Mouse (Mus musculus) layer of hippocampus, adult 9-11 months (tissue): ENCODE measurements at regions not wholly inside any gene's neighbourhood (a gene's known extent, or its start where the extent isn't known, plus 50 kb on each side); places are given as distances from the start of the nearest gene placed in this dataset.

ENCODE experiments used
- DNase-seq: peaks from one replicate; pipeline ENCODE4 v3.0.0; 2022

GRCm38 (mm10) chr3:41290535-41291307 lies 207.9 kb upstream of the Pgrmc2 start:
- no peak for DNase-seq

GRCm38 (mm10) chr3:41288735-41289134 lies 205.9 kb upstream of the Pgrmc2 start:
- DNase-seq: no peak

GRCm38 (mm10) chr3:41288066-41288465 lies 205.2 kb upstream of the Pgrmc2 start:
- no peak for DNase-seq

GRCm38 (mm10) chr3:41285336-41285735 lies 202.5 kb upstream of the Pgrmc2 start:
- DNase-seq: no peak

GRCm38 (mm10) chr3:41284897-41285296 lies 202.1 kb upstream of the Pgrmc2 start:
- DNase-seq: peak; percentile 20

- DNase-seq: no peak
Observed at GRCm38 (mm10) chr3:41282431-41283037, 199.7 kb upstream of the Pgrmc2 start.

GRCm38 (mm10) chr3:41276096-41276495 lies 193.2 kb upstream of the Pgrmc2 start:
- no peak for DNase-seq

GRCm38 (mm10) chr3:41268516-41268915 lies 185.7 kb upstream of the Pgrmc2 start:
- DNase-seq: no peak

- no peak for DNase-seq
Observed at GRCm38 (mm10) chr3:41266216-41266615, 183.4 kb upstream of the Pgrmc2 start.

GRCm38 (mm10) chr3:41265399-41265798 lies 182.6 kb upstream of the Pgrmc2 start:
- no peak for DNase-seq

GRCm38 (mm10) chr3:41258291-41258690 lies 175.4 kb upstream of the Pgrmc2 start:
- no peak for DNase-seq

GRCm38 (mm10) chr3:41244960-41245359 lies 162.1 kb upstream of the Pgrmc2 start:
- no peak for DNase-seq

- DNase-seq: no peak
Observed at GRCm38 (mm10) chr3:41241856-41242552, 159.2 kb upstream of the Pgrmc2 start.

GRCm38 (mm10) chr3:41239801-41240200 lies 157.0 kb upstream of the Pgrmc2 start:
- DNase-seq: no peak

GRCm38 (mm10) chr3:41239246-41239645 lies 156.4 kb upstream of the Pgrmc2 start:
- DNase-seq: no peak

GRCm38 (mm10) chr3:41238046-41238445 lies 155.2 kb upstream of the Pgrmc2 start:
- DNase-seq: no peak

GRCm38 (mm10) chr3:41235610-41236009 lies 152.8 kb upstream of the Pgrmc2 start:
- DNase-seq: no peak

- DNase-seq: no peak
Observed at GRCm38 (mm10) chr3:41234994-41235393, 152.1 kb upstream of the Pgrmc2 start.

- DNase-seq: no peak
Observed at GRCm38 (mm10) chr3:41234191-41234590, 151.3 kb upstream of the Pgrmc2 start.

GRCm38 (mm10) chr3:41233439-41233838 lies 150.6 kb upstream of the Pgrmc2 start:
- DNase-seq: peak; percentile 10

- no peak for DNase-seq
Observed at GRCm38 (mm10) chr3:41230961-41231377, 148.1 kb upstream of the Pgrmc2 start.

GRCm38 (mm10) chr3:41229493-41229892 lies 146.6 kb upstream of the Pgrmc2 start:
- no peak for DNase-seq

- peak; percentile 53 for DNase-seq
Observed at GRCm38 (mm10) chr3:41228536-41228935, 145.7 kb upstream of the Pgrmc2 start.

GRCm38 (mm10) chr3:41220746-41221145 lies 137.9 kb upstream of the Pgrmc2 start:
- DNase-seq: no peak
